Mouse (Mus musculus) myocyte (in vitro differentiated cells): ENCODE measurements at regions not wholly inside any gene's neighbourhood (a gene's known extent, or its start where the extent isn't known, plus 50 kb on each side); places are given as distances from the start of the nearest gene placed in this dataset.

Source experiments
- POLR2A ChIP-seq: IDR thresholded peaks from one replicate; pipeline ENCODE4 v1.6.1; 2011; ENCODE audit warnings: low read depth, mild to moderate bottlenecking, control low read depth, moderate library complexity; ENCODE audit not compliant: insufficient read length
- TCF12 ChIP-seq: IDR thresholded peaks from one replicate; pipeline ENCODE4 v1.6.1; 2011; ENCODE audit warnings: mild to moderate bottlenecking, control low read depth; ENCODE audit not compliant: poor library complexity, insufficient read depth, severe bottlenecking

- no peak for TF ChIP-seq TCF12
- no peak for TF ChIP-seq POLR2A
These were observed 208.4 kb upstream of the Fam19a5 start for GRCm38 (mm10) chr15:87335737-87336136.
